Mouse (Mus musculus) MEL (cell line): ENCODE measurements around the gene Scarb1. TPM values are rescaled to one million over a fixed set of nuclear protein-coding genes. Genes with fewer than 3 reads are reported as not detected.

Experiments
- DNase-seq: peaks from one replicate; pipeline ENCODE4 v3.0.0; 2011; ENCODE audit warnings: low read depth, low spot score
- H3K27ac ChIP-seq: 2 replicates; pipeline ENCODE4 v1.5.1; 2012; ENCODE audit warnings: low read depth, mild to moderate bottlenecking, control low read depth, low read length, moderate library complexity; ENCODE audit not compliant: control insufficient read depth
- H3K27me3 ChIP-seq, 2 experiments: fragments of 150-350 bp in 1 of 2; sonication (generic) in 1 of 2; 2 replicates each; pipeline ENCODE4 v1.6.1; 2012; ENCODE audit warnings: low read length in 2 of 2, mild to moderate bottlenecking in 2 of 2, improper control_type of control experiment in 1 of 2, moderate library complexity in 1 of 2; ENCODE audit not compliant: insufficient read depth in 2 of 2, control insufficient read depth in 1 of 2
- H3K36me3 ChIP-seq, 2 experiments: 2 replicates each; pipeline ENCODE4 v1.6.1; 2012 to 2014; ENCODE audit warnings: low read length in 2 of 2, improper control_type of control experiment in 1 of 2, inconsistent platforms in 1 of 2, mild to moderate bottlenecking in 1 of 2; ENCODE audit not compliant: insufficient read depth in 2 of 2, control insufficient read depth in 1 of 2
- H3K4me1 ChIP-seq, 2 experiments: fragments of 150-350 bp in 1 of 2; sonication (generic) in 1 of 2; 2 replicates each; pipeline ENCODE4 v1.6.1; 2012; ENCODE audit warnings: low read length in 2 of 2, improper control_type of control experiment in 1 of 2, mild to moderate bottlenecking in 1 of 2; ENCODE audit not compliant: insufficient read depth in 2 of 2, control insufficient read depth in 1 of 2
- H3K4me3 ChIP-seq, 2 experiments: fragments of 150-350 bp in 1 of 2; sonication (generic) in 1 of 2; 2 replicates each; pipeline ENCODE4 v1.5.1; 2012; ENCODE audit warnings: low read depth in 2 of 2, low read length in 2 of 2, mild to moderate bottlenecking in 2 of 2, moderate library complexity in 2 of 2, control low read depth in 1 of 2, improper control_type of control experiment in 1 of 2; ENCODE audit not compliant: control insufficient read depth in 1 of 2, insufficient read depth in 1 of 2
- H3K79me2 ChIP-seq: 2 replicates; pipeline ENCODE4 v1.6.1; 2012; ENCODE audit warnings: mild to moderate bottlenecking, low read length, moderate library complexity; ENCODE audit not compliant: control insufficient read depth, poor library complexity, insufficient read depth
- H3K9ac ChIP-seq: 2 replicates; pipeline ENCODE4 v1.6.1; 2012; ENCODE audit warnings: low read depth, mild to moderate bottlenecking, control low read depth, low read length, moderate library complexity; ENCODE audit not compliant: control insufficient read depth, poor library complexity, severe bottlenecking
- H3K9me3 ChIP-seq: fragments of 150-350 bp; sonication (generic); replicated peaks from 2 replicates; pipeline ENCODE4 v1.6.1; 2012; ENCODE audit warnings: mild to moderate bottlenecking, low read length, improper control_type of control experiment, moderate library complexity; ENCODE audit not compliant: insufficient read depth
- CTCF ChIP-seq, 3 experiments: IDR thresholded peaks in 2 of 3; conservative IDR thresholded peaks in 1 of 3; 2 replicates each; pipeline ENCODE4 v1.5.1; 2011 to 2012; ENCODE audit warnings: low read length in 3 of 3, low read depth in 2 of 3, mild to moderate bottlenecking in 2 of 3, improper control_type of control experiment in 1 of 3, inconsistent platforms in 1 of 3, mixed read lengths in 1 of 3, moderate library complexity in 1 of 3; ENCODE audit not compliant: control insufficient read depth in 1 of 3, insufficient read depth in 1 of 3, poor library complexity in 1 of 3, severe bottlenecking in 1 of 3
- EP300 ChIP-seq, 2 experiments: IDR thresholded peaks; 2 replicates each; pipeline ENCODE4 v1.6.1; 2011; ENCODE audit warnings: improper control_type of control experiment in 2 of 2, low read length in 2 of 2, low read depth in 1 of 2, mild to moderate bottlenecking in 1 of 2
- GATA1 ChIP-seq: IDR thresholded peaks from 2 replicates; pipeline ENCODE4 v1.6.1; 2011; ENCODE audit warnings: low read depth, low read length, improper control_type of control experiment
- JUND ChIP-seq: IDR thresholded peaks from 2 replicates; pipeline ENCODE4 v1.6.1; 2011; ENCODE audit warnings: low read depth, mild to moderate bottlenecking, improper control_type of control experiment, low read length
- KAT2A ChIP-seq: conservative IDR thresholded peaks from 2 replicates; pipeline ENCODE4 v1.6.1; 2012; ENCODE audit warnings: low read depth, low read length, improper control_type of control experiment, inconsistent platforms
- MAX ChIP-seq: IDR thresholded peaks from 2 replicates; pipeline ENCODE4 v1.6.1; 2011; ENCODE audit warnings: low read length, improper control_type of control experiment
- MAZ ChIP-seq: IDR thresholded peaks from 2 replicates; pipeline ENCODE4 v1.6.1; 2012; ENCODE audit warnings: low read depth, mild to moderate bottlenecking, inconsistent platforms, low read length, improper control_type of control experiment
- MYB ChIP-seq: IDR thresholded peaks from 2 replicates; pipeline ENCODE4 v1.6.1; 2011; ENCODE audit warnings: mild to moderate bottlenecking, low read depth, low read length, improper control_type of control experiment
- NELFE ChIP-seq: IDR thresholded peaks from 2 replicates; pipeline ENCODE4 v1.6.1; 2011; ENCODE audit warnings: low read depth, low read length, improper control_type of control experiment
- POLR2AphosphoS2 ChIP-seq: IDR thresholded peaks from 2 replicates; pipeline ENCODE4 v1.6.1; 2011; ENCODE audit warnings: low read length, improper control_type of control experiment
- POLR2AphosphoS5 ChIP-seq: IDR thresholded peaks from 2 replicates; pipeline ENCODE4 v1.6.1; 2012; ENCODE audit warnings: low read depth, borderline replicate concordance, mild to moderate bottlenecking, inconsistent platforms, low read length, moderate library complexity, mixed read lengths
- RAD21 ChIP-seq: IDR thresholded peaks from 2 replicates; pipeline ENCODE4 v1.6.1; 2011; ENCODE audit warnings: mild to moderate bottlenecking, low read depth, low read length, improper control_type of control experiment
- SIN3A ChIP-seq: IDR thresholded peaks from 2 replicates; pipeline ENCODE4 v1.6.1; 2012; ENCODE audit warnings: low read length, improper control_type of control experiment, inconsistent platforms
- SMC3 ChIP-seq: IDR thresholded peaks from 2 replicates; pipeline ENCODE4 v1.6.1; 2011; ENCODE audit warnings: low read depth, low read length, improper control_type of control experiment
- TAL1 ChIP-seq: IDR thresholded peaks from 2 replicates; pipeline ENCODE4 v1.6.1; 2012; ENCODE audit warnings: mild to moderate bottlenecking, inconsistent platforms, low read length, moderate library complexity, mixed read lengths
- USF1 ChIP-seq: IDR thresholded peaks from 2 replicates; pipeline ENCODE4 v1.6.1; 2014; ENCODE audit warnings: low read depth, mild to moderate bottlenecking, inconsistent platforms, low read length, improper control_type of control experiment, moderate library complexity
- ZNF384 ChIP-seq: IDR thresholded peaks from 2 replicates; pipeline ENCODE4 v1.6.1; 2012; ENCODE audit warnings: low read depth, mild to moderate bottlenecking, inconsistent platforms, low read length, improper control_type of control experiment
- polyA plus RNA-seq, 2 experiments: library from polyadenylated mRNA; stranded (reverse) in 1 of 2; unstranded in 1 of 2; fragments of >175 nt in 1 of 2; fragments of >200 nt in 1 of 2; gene quantifications; 2 replicates each; pipeline versions ENCODE4 v1.2.1 to v1.2.4; 2012; ENCODE audit warnings: low replicate concordance in 2 of 2, low read depth in 1 of 2; ENCODE audit not compliant: insufficient read length in 2 of 2, insufficient read depth in 1 of 2, missing spikeins in 1 of 2
- total RNA-seq: library from RNA; depleted of rRNA; stranded (reverse); fragments of 300-350 nt; gene quantifications from 2 replicates; pipeline ENCODE4 v1.2.3, GENCODE M21; 2012

The Scarb1 gene
- total and polyA plus RNA-seq, 3 experiments = 53.1 to 98.3 TPM; not detected in 1

DNA sequence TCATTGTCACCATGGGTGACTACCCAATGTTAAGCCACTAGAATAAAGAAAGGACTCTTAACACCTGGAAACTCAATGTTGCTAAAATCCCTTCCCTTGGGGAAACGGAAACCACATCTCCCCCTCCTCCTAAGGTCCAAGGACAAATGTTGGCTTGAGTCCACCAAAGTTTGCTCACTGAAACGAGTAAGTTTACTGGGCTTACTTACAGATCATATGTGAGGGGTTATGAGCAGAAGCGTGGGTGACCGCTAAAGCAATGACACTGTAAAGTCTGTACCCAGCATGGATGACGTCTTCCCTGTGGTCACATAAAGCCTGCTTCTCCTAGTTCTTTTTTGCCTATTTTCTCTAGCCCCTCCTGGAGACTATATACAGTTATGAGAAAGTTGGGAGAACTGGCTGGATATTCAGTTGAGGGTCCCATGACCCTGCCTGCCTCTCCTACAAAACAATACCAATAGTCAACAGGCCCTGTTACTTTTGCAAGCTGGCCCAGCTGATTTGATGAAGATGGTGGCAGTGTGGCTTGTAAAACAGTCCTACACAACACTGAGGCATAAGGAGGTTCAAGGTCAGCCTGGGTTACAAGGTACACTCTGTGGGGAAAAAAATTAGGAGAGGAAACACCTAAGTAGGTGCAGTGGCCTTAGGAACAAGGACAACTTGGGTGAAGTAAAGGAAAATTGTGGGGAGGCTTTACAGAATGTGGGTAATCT, 41.2 kb upstream of the Scarb1 start:
- peaks cover 0 to 3% of the 10 kb centered on the region in 2 experiments; a peak in 1 of 4 replicates for H3K4me1 ChIP-seq
- no peak overlapping the region for H3K9ac ChIP-seq
- TF ChIP-seq SIN3A (peak; percentile 9; the same call in 1 of the 2 replicates), TAL1 (no peak), MYB (0 out of 2 replicates have a peak, but pooled peaks have one; percentile 3)
- H3K27me3 ChIP-seq = no peaks in the 10 kb centered on the region
- H3K36me3 ChIP-seq = peaks cover 6 to 11% of the 10 kb centered on the region in 2 experiments
- no peak overlapping the region for H3K27ac ChIP-seq
- no peaks in the 10 kb centered on the region for H3K9me3 ChIP-seq
- DNase-seq = no peak
- H3K4me3 ChIP-seq = no peak overlapping the region
- peaks cover 3% of the 10 kb centered on the region; the same call in 1 of the 2 replicates for H3K79me2 ChIP-seq

- no peaks in the 10 kb centered on the region for H3K27me3 ChIP-seq
- no peaks in the 10 kb centered on the region for H3K79me2 ChIP-seq
- no peaks in the 10 kb centered on the region for H3K4me1 ChIP-seq
- DNase-seq = no peak
- 0 out of 4 replicates have a peak, but pooled peaks cover 0 to 2% of the 10 kb centered on the region in 2 experiments for H3K36me3 ChIP-seq
- no peak overlapping the region for H3K9ac ChIP-seq
- no peak overlapping the region for H3K27ac ChIP-seq
- no peak overlapping the region for H3K4me3 ChIP-seq
- TF ChIP-seq GATA1 (no peak), POLR2AphosphoS5 (no peak), MAZ (no peak), KAT2A (no peak), CTCF (IDR thresholded peaks at IDR 0.05 in 2 of 3, conservative IDR thresholded peaks at IDR 0.05 in 1 of 3; ENCODE audit: control insufficient read depth in 1 of 3, insufficient read depth in 1 of 3, low read depth in 2 of 3, low read length in 3 of 3, poor library complexity in 1 of 3, severe bottlenecking in 1 of 3) (peak in 2 of 3 experiments; percentile 11 to 44; a peak in 2 of 6 replicates), EP300 (IDR thresholded peaks at IDR 0.05; ENCODE audit: low read depth in 1 of 2, low read length in 2 of 2) (no peak), MAX (no peak), MYB (no peak), RAD21 (peak; percentile 37), SMC3 (peak; percentile 33; the same call in 1 of the 2 replicates), JUND (no peak), USF1 (no peak), POLR2AphosphoS2 (no peak), NELFE (no peak), ZNF384 (no peak), SIN3A (no peak)
- TF ChIP-seq, all 39 proteins: peak for 3
- no peaks in the 10 kb centered on the region for H3K9me3 ChIP-seq
Measured at GRCm38 (mm10) chr5:125378919-125379318, 38.0 kb upstream of the Scarb1 start.
